Mouse (Mus musculus) lung, embryonic 14.5 days (tissue): Measurements from ENCODE around the gene Gm20696. TPM values are rescaled to one million over a fixed set of nuclear protein-coding genes. Genes with fewer than 3 reads are reported as not detected.

Experiments
- ATAC-seq: fragments of 200-750 bp; cut with Nextera tagmentation; 2 replicates; pipeline ENCODE4 v1.8.0; 2017; ENCODE audit warnings: mild to moderate bottlenecking, moderate TSS enrichment, moderate library complexity; ENCODE audit not compliant: insufficient read depth
- DNase-seq: peaks from one replicate; pipeline ENCODE4 v3.0.0-alpha.2; 2015
- H3K27ac ChIP-seq: fragments of 300-500 bp; sonication (generic); 2 replicates; pipeline ENCODE4 v1.5.1; 2014; ENCODE audit warnings: low read depth, mild to moderate bottlenecking, moderate library complexity
- H3K27me3 ChIP-seq: fragments of 300-500 bp; sonication (generic); 2 replicates; pipeline ENCODE4 v1.6.1; 2014; ENCODE audit warnings: low read length, control low read depth; ENCODE audit not compliant: insufficient read depth
- H3K36me3 ChIP-seq: fragments of 300-500 bp; sonication (generic); 2 replicates; pipeline ENCODE4 v1.6.1; 2014; ENCODE audit warnings: control low read depth; ENCODE audit not compliant: insufficient read depth
- H3K4me1 ChIP-seq: fragments of 300-500 bp; sonication (generic); 2 replicates; pipeline ENCODE4 v1.6.1; 2014; ENCODE audit warnings: antibody characterized with exemption, control low read depth; ENCODE audit not compliant: insufficient read depth
- H3K4me2 ChIP-seq: fragments of 300-500 bp; sonication (generic); 2 replicates; pipeline ENCODE4 v1.6.1; 2014; ENCODE audit warnings: mild to moderate bottlenecking
- H3K4me3 ChIP-seq: fragments of 300-500 bp; sonication (generic); 2 replicates; pipeline ENCODE4 v1.5.1; 2014; ENCODE audit warnings: low read depth, low read length
- H3K9ac ChIP-seq: fragments of 300-500 bp; sonication (generic); 2 replicates; pipeline ENCODE4 v1.6.1; 2014
- H3K9me3 ChIP-seq: fragments of 300-500 bp; sonication (generic); 2 replicates; pipeline ENCODE4 v1.6.1; 2016; ENCODE audit warnings: low read depth, low read length, control low read depth
- CTCF ChIP-seq: IDR thresholded peaks from 2 replicates; pipeline ENCODE4 v1.5.1; 2016; ENCODE audit warnings: antibody characterized with exemption, low read depth
- WGBS: fragments of 180-500 bp; shearing (Covaris S2); extraction: QIAGEN DNeasy Blood & Tissue Kit; methylation state at CpG from one replicate; pipeline ENCODE4 v1.1.7; 2014; 5-methylcytosine and 5-hydroxymethylcytosine counted together
- polyA plus RNA-seq: library from polyadenylated mRNA; unstranded; fragments of >200 nt; fragmentation: Nextera tagmentation; extraction: Ambion mirVana; gene quantifications from 2 replicates; pipeline ENCODE4 v1.2.1, GENCODE M21; 2014

Gene Gm20696
- polyA plus RNA-seq, 1 experiment from 2014 or later, result 7.3 TPM

- no peaks in the 10 kb centered on the region for H3K27me3 ChIP-seq
- no peaks in the 10 kb centered on the region for H3K36me3 ChIP-seq
- 90% methylated on average over 10 of the region's 10 CpGs for WGBS
- no peak for DNase-seq
- H3K4me3 ChIP-seq, result no peak overlapping the region
- H3K9me3 ChIP-seq, result no peaks in the 10 kb centered on the region
- no peak for TF ChIP-seq CTCF
- H3K4me2 ChIP-seq, result no peak overlapping the region
- H3K4me1 ChIP-seq, result no peaks in the 10 kb centered on the region
- H3K27ac ChIP-seq, result no peak overlapping the region
- no peak for ATAC-seq
- H3K9ac ChIP-seq, result no peak overlapping the region
These were observed 424.8 kb downstream of the Gm20696 start for GRCm38 (mm10) chr6:99241625-99242395.

- Histone ChIP-seq H3K9me3 (no peaks in the 10 kb centered on the region), H3K27ac (no peak overlapping the region), H3K27me3 (no peaks in the 10 kb centered on the region), H3K4me3 (no peak overlapping the region), H3K9ac (no peak overlapping the region), H3K36me3 (no peaks in the 10 kb centered on the region), H3K4me2 (no peak overlapping the region), H3K4me1 (no peaks in the 10 kb centered on the region)
- DNase-seq (no peak), ATAC-seq (no peak)
- no peak for TF ChIP-seq CTCF
These were observed 425.8 kb downstream of the Gm20696 start for GRCm38 (mm10) chr6:99240764-99241163.

- no peaks in the 10 kb centered on the region for H3K9me3 ChIP-seq
- H3K27me3 ChIP-seq, result no peaks in the 10 kb centered on the region
- WGBS, result 67% methylated on average over 8 of the region's 8 CpGs
- DNase-seq (no peak), ATAC-seq (0 out of 2 replicates have a peak, but pooled peaks have one; percentile 11)
- H3K4me1 ChIP-seq, result no peaks in the 10 kb centered on the region
- H3K4me2 ChIP-seq, result no peak overlapping the region
- H3K4me3 ChIP-seq, result no peak overlapping the region
- no peak overlapping the region for H3K27ac ChIP-seq
- no peaks in the 10 kb centered on the region for H3K36me3 ChIP-seq
- no peak for TF ChIP-seq CTCF
- no peak overlapping the region for H3K9ac ChIP-seq
These were observed 431.0 kb downstream of the Gm20696 start for GRCm38 (mm10) chr6:99235588-99235987.

- H3K27ac ChIP-seq, result no peak overlapping the region
- no peaks in the 10 kb centered on the region for H3K27me3 ChIP-seq
- 83% methylated on average over 10 of the region's 10 CpGs for WGBS
- ATAC-seq (no peak), DNase-seq (no peak)
- no peak overlapping the region for H3K9ac ChIP-seq
- no peak for TF ChIP-seq CTCF
- no peaks in the 10 kb centered on the region; the same call in 1 of the 2 replicates for H3K4me1 ChIP-seq
- no peaks in the 10 kb centered on the region for H3K36me3 ChIP-seq
- H3K4me2 ChIP-seq, result no peak overlapping the region
- no peak overlapping the region for H3K4me3 ChIP-seq
- H3K9me3 ChIP-seq, result no peaks in the 10 kb centered on the region
These were observed 433.2 kb downstream of the Gm20696 start for GRCm38 (mm10) chr6:99233411-99233810.

GRCm38 (mm10) chr6:99228336-99228870 is 438.2 kb downstream of the Gm20696 start:
- 57% methylated on average over 6 of the region's 6 CpGs for WGBS
- H3K9me3 ChIP-seq, result no peaks in the 10 kb centered on the region
- H3K4me2 ChIP-seq, result no peak overlapping the region
- H3K4me3 ChIP-seq, result no peak overlapping the region
- no peak for TF ChIP-seq CTCF
- DNase-seq, result peak; percentile 70
- ATAC-seq, result no peak
- no peak overlapping the region for H3K9ac ChIP-seq
- no peaks in the 10 kb centered on the region for H3K36me3 ChIP-seq
- H3K27me3 ChIP-seq, result no peaks in the 10 kb centered on the region
- no peak overlapping the region for H3K27ac ChIP-seq
- no peaks in the 10 kb centered on the region; the same call in 1 of the 2 replicates for H3K4me1 ChIP-seq

GRCm38 (mm10) chr6:99221147-99221546 is 445.4 kb downstream of the Gm20696 start:
- no peak for ATAC-seq
- H3K27ac ChIP-seq, result no peak overlapping the region

GRCm38 (mm10) chr6:99220472-99220871 is 446.1 kb downstream of the Gm20696 start:
- H3K4me1 ChIP-seq, result no peaks in the 10 kb centered on the region
- no peak for TF ChIP-seq CTCF
- H3K27me3 ChIP-seq, result no peaks in the 10 kb centered on the region
- DNase-seq (no peak), ATAC-seq (no peak)
- 98% methylated on average over 3 of the region's 3 CpGs for WGBS
- H3K27ac ChIP-seq, result no peak overlapping the region
- no peak overlapping the region for H3K4me3 ChIP-seq
- H3K9me3 ChIP-seq, result no peaks in the 10 kb centered on the region
- H3K36me3 ChIP-seq, result no peaks in the 10 kb centered on the region
- H3K9ac ChIP-seq, result no peak overlapping the region
- no peak overlapping the region for H3K4me2 ChIP-seq

More at GRCm38 (mm10) chr6:99221147-99221546, 445.4 kb downstream of the Gm20696 start:
- H3K36me3 ChIP-seq, result no peaks in the 10 kb centered on the region
- no peak for TF ChIP-seq CTCF
- DNase-seq, result no peak
- no peaks in the 10 kb centered on the region for H3K27me3 ChIP-seq
- H3K9me3 ChIP-seq, result no peaks in the 10 kb centered on the region
- H3K9ac ChIP-seq, result no peak overlapping the region
- WGBS, result 82% methylated on average over 5 of the region's 5 CpGs
- no peak overlapping the region for H3K4me3 ChIP-seq
- no peaks in the 10 kb centered on the region for H3K4me1 ChIP-seq
- H3K4me2 ChIP-seq, result no peak overlapping the region
